Mouse (Mus musculus) macrophage (primary cell): ENCODE results near the gene Hoxd10. TPM values are rescaled to one million over a fixed set of nuclear protein-coding genes. Genes with fewer than 3 reads are reported as not detected.

Experiments
- H3K27ac ChIP-seq: fragments of 350-480 bp; formaldehyde crosslinking; 2 replicates; pipeline ENCODE4 v1.9.0; 2021
- H3K36me3 ChIP-seq: fragments of 350-480 bp; formaldehyde crosslinking; 2 replicates; pipeline ENCODE4 v1.9.0; 2021; ENCODE audit errors: inconsistent target
- H3K4me3 ChIP-seq: fragments of 350-480 bp; formaldehyde crosslinking; 2 replicates; pipeline ENCODE4 v1.9.0; 2021; ENCODE audit errors: inconsistent target
- H3K79me2 ChIP-seq: fragments of 350-480 bp; formaldehyde crosslinking; 2 replicates; pipeline ENCODE4 v1.9.0; 2021; ENCODE audit errors: inconsistent target
- WGBS: methylation state at CpG from one replicate; pipeline ENCODE4 v1.1.7; 2026; ENCODE audit warnings: inconsistent platforms; ENCODE audit not compliant: missing documents; 5-methylcytosine and 5-hydroxymethylcytosine counted together
- polyA plus RNA-seq: library from polyadenylated mRNA; stranded (reverse); fragments of 250-400 nt; gene quantifications from 3 replicates; pipeline ENCODE4 v1.2.4, GENCODE M21; 2018; ENCODE audit warnings: inconsistent platforms

Hoxd10 gene
- polyA plus RNA-seq, 1 experiment from 2014 or later: not detected

DNA sequence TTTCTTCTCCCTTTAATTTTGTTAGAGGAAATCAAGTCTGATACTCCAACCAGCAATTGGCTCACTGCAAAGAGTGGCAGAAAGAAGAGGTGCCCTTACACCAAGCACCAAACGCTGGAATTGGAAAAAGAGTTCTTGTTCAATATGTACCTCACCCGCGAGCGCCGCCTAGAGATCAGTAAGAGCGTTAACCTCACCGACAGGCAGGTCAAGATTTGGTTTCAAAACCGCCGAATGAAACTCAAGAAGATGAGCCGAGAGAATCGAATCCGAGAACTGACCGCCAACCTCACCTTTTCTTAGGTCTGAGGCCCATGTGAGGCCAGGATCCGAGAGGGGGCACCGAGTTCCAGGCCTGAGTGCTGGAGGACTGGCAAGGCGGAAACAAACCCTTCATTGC is 2.3 kb downstream of the Hoxd10 start:
- H3K27ac ChIP-seq: no peak overlapping the region
- no peak overlapping the region for H3K4me3 ChIP-seq
- whole genome bisulfite sequencing: 12% methylated on average over 16 of the region's 16 CpGs
- no peaks in the 10 kb centered on the region for H3K36me3 ChIP-seq
- H3K79me2 ChIP-seq: no peaks in the 10 kb centered on the region

DNA sequence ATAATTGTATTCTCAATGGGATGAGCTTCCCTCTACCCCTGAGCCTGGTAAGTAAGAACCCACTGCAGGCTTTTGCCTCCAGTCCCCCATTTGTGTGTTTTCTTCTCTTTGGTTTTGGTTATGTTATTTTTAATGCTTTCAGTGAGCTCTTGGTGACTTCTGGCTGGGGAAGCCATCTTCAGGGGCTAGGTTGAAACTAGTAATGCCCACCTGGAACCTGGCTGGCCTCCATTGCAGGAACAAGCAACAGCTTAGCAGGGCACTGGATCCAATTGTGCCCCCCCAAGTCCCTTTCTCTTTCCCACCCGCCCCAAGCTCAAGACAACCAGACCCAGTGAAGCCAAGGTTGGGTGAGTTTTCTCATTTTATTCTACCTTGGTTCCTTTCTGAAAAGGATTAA is 3.7 kb downstream of the Hoxd10 start:
- 50% methylated on average over 1 of the region's 1 CpGs for WGBS
- Histone ChIP-seq H3K27ac (no peak overlapping the region), H3K4me3 (no peak overlapping the region), H3K79me2 (no peaks in the 10 kb centered on the region), H3K36me3 (no peaks in the 10 kb centered on the region)

DNA sequence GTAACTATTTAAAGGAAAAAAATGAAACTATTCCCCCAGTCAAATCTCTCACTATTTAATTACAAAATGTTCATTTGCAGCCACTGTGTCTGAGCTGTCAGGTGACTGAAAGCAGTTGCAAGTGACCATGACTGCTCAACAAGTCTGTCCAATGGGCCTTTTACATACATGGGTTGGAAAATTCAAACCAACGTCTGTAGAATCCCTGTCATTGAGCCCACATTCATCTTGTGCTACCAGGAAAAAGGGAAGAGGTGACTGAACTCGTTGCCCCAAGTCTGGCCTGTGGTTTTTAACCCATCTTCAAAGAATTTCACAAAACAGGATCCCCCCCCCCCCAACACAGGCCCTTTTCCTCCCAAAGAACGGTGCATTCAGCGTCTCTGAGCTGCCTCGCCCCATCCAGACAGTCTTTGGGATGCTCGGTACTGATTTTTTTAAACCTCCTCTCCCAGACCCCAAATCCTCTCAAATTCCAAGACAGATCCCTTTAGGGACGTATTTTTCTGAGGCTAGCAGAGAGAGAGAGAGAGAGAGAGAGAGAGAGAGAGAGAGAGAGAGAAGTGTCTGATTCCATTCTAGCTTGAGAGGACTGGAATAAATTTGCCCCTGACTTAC is 4.2 kb downstream of the Hoxd10 start:
- Histone ChIP-seq H3K79me2 (no peaks in the 10 kb centered on the region), H3K27ac (no peak overlapping the region), H3K4me3 (no peak overlapping the region), H3K36me3 (no peaks in the 10 kb centered on the region)
- 25% methylated on average over 7 of the region's 7 CpGs for WGBS

DNA sequence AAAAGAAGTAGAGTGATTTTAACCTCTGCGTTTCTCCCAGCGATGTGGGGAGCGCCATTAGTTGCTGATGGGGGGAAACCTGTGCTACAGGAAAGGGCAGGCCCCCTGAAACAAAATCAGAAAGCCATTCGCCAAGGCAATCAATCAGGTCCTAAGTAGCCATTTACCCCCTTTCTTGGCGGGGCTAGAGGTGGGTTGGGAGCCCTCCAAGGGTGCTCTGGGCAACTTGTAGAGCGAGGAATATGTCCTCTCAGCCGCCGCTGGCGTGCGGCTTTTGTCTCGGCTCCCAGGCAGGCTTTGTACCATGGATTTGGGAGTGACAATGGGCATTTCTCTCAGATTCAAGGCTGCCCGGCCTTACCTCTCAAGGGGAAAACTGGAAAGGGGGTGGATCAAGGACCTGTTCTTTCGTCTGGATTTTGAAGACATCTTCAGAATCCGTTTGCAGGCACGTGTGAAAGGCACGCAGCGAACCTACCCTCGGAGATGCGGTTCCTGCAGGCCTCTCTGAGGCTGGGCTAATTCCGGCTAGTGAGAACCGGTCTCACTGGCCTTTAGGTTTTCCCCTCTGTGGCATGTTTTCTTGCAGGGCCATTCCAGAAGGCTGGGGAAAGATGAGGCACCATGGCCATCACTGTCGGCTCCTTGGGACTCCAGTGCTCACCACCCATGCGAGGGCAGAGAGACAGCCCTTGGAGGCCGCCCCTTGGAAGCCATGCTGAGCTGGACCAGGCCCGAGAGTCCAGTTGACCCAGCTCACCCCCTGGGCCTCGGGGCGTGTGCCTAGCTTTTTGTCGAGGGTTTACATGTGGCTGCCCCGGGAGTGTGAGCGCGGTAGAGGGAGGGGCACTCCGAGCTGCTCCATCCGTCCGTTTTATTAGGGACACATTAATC is 5.0 kb downstream of the Hoxd10 start:
- no peak overlapping the region for H3K27ac ChIP-seq
- no peaks in the 10 kb centered on the region for H3K79me2 ChIP-seq
- no peaks in the 10 kb centered on the region for H3K36me3 ChIP-seq
- WGBS: 16% methylated on average over 34 of the region's 34 CpGs
- no peak overlapping the region for H3K4me3 ChIP-seq

DNA sequence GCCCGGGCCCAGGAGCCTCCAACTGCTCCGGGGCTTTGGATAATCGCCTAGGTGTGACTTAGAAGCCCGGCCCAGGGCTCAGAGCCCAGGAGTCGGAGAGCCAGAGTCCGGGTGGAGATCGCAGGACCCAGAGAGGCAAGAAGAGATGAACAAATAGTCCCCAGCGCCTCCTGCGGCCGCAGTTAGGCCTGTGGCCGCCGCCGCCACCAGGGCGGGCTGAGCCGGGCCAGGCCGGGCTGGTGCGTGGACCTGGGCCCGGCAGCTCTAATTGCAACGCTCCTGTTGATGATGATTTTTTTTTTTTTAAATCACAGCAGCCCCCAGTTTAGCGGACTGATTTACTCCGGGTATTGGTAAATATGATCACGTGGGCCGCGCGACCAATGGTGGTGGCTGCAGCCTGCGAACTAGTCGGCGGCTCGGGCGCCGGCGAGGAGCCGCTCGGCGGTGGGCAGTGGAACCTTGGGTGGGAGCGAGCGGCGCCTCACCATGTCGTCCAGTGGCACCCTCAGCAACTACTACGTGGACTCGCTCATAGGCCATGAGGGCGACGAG is 5.9 kb downstream of the Hoxd10 start, which contains the start of gene Hoxd9:
Hoxd9 (plus strand) TSS at position 161 of the 555 bp plus-strand sequence.
- no peaks in the 10 kb centered on the region for H3K79me2 ChIP-seq
- 2% methylated on average over 39 of the region's 43 CpGs for whole genome bisulfite sequencing
- H3K27ac ChIP-seq: no peak within 1 kb of the TSS
- no peaks in the 10 kb centered on the region for H3K36me3 ChIP-seq
- no peak within 1 kb of the TSS for H3K4me3 ChIP-seq

DNA sequence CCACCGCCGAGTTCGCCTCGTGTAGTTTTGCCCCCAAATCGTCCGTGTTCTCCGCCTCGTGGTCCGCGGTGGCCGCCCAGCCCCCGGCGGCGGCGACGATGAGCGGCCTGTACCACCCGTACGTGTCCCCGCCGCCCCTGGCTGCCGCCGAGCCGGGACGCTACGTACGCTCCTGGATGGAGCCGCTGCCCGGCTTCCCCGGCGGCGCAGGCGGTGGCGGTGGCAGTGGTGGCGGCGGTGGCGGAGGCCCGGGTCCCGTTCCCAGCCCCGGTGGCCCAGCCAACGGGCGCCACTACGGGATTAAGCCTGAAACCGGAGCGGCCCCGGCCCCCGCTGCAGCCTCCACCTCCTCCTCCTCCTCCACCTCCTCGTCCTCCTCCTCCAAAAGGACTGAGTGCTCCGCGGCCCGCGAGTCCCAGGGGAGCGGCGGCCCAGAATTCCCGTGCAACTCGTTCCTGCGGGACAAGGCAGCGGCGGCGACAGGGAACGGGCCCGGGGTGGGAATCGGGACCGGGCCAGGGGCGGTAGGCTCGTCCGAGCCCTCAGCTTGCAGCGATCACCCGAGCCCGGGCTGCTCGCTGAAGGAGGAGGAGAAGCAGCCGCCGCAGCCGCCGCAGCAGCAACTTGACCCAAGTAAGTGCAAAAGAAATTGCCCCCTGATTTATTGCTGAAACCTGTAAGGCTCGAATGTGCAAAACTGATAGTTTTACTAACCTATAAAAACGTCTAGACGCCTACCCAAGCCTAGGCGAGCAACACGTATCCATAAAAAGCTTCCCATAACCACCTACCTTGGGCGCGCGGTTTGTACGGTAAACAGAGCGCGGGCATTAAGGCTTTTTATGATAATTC is 6.7 kb downstream of the Hoxd10 start:
- no peak overlapping the region for H3K4me3 ChIP-seq
- H3K36me3 ChIP-seq: no peaks in the 10 kb centered on the region
- 5% methylated on average over 76 of the region's 86 CpGs for WGBS
- no peak overlapping the region for H3K27ac ChIP-seq
- H3K79me2 ChIP-seq: no peaks in the 10 kb centered on the region

DNA sequence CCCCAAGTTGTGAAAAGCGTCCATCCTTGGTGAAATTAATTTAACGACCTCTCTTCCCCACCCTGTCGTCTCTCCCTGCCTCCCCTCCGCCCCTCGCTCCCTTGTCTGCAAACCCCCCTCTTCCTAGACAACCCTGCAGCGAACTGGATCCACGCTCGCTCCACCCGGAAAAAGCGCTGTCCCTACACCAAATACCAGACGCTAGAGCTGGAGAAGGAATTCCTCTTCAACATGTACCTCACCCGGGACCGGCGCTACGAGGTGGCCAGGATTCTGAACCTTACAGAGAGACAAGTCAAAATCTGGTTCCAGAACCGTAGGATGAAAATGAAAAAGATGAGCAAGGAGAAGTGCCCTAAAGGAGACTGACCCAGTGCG is 7.3 kb downstream of the Hoxd10 start:
- Histone ChIP-seq H3K36me3 (no peaks in the 10 kb centered on the region), H3K79me2 (no peaks in the 10 kb centered on the region), H3K4me3 (no peak overlapping the region), H3K27ac (no peak overlapping the region)
- WGBS: 10% methylated on average over 17 of the region's 17 CpGs

DNA sequence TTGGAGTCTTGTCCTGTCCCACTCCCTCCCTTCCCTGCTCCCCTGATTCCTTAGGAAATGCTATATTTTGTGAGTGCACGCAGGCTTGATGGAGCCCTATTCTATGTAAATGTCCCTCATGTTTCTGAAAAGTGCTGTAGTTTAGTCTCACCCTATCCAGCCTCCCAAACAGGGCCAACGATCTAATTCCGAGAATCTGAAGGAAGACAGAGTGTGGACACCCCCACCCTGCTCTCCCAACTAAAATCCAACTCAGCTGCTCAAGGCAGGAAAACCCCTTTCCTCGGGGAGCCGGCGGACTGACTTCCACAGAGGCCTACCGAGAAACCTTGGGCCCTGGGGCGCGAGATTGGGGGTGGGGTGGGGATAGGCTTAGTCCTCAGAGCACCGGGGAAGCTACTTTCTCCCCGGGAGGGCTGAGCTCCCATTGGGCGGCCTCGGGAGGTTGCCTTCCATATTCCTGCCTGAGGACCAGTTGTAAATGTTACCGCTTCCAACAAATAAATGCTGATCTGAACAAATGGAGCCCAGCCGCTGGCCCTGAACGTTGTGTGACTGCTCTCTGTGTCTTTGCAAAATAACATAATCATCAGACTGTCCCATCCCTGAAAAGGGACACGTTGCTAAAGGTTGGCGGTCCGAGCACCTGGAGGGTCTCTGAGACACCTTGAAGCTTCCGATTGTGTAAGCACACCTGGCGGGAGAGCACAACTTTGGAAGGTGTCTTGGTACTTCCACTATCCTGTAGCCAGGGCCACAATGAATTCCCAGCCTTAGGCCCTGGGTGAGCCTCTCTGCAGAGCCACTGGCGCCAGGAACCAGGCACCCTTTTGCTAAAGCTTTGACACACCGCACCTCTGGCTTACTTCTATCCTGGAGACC is 8.2 kb downstream of the Hoxd10 start:
- 24% methylated on average over 22 of the region's 23 CpGs for WGBS
- H3K36me3 ChIP-seq: no peaks in the 10 kb centered on the region
- no peaks in the 10 kb centered on the region for H3K79me2 ChIP-seq
- no peak overlapping the region for H3K27ac ChIP-seq
- no peak overlapping the region for H3K4me3 ChIP-seq

DNA sequence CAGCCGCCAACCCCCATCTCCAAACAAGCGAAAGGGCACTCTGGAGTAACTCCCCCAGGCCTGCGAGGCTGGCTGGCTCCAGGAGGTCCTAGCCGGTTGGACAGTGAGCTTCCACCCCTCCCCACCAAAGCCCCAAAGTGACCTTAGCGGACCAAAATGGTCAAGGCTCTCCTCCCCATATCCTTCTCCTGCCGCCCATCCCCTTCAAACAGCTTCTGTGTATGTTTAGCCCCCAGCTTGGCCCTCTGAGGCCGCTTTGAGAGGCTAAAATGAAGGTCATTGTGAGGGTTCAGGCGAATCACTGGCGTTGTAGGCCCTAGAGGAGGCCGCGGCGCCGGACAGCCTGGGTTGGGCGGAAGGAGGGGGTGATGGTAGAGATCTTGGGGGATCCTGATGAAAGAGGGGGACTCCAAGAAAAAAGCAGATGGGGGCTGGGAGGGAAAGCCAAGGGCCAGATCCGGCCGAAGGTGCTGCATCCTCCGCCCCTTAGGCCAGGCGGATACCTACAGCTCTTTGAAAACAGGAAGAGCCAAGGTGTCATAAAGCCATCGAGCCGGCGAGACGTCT is 8.9 kb downstream of the Hoxd10 start:
- Histone ChIP-seq H3K36me3 (no peaks in the 10 kb centered on the region), H3K79me2 (no peaks in the 10 kb centered on the region), H3K4me3 (no peak overlapping the region), H3K27ac (no peak overlapping the region)
- 29% methylated on average over 22 of the region's 22 CpGs for WGBS

DNA sequence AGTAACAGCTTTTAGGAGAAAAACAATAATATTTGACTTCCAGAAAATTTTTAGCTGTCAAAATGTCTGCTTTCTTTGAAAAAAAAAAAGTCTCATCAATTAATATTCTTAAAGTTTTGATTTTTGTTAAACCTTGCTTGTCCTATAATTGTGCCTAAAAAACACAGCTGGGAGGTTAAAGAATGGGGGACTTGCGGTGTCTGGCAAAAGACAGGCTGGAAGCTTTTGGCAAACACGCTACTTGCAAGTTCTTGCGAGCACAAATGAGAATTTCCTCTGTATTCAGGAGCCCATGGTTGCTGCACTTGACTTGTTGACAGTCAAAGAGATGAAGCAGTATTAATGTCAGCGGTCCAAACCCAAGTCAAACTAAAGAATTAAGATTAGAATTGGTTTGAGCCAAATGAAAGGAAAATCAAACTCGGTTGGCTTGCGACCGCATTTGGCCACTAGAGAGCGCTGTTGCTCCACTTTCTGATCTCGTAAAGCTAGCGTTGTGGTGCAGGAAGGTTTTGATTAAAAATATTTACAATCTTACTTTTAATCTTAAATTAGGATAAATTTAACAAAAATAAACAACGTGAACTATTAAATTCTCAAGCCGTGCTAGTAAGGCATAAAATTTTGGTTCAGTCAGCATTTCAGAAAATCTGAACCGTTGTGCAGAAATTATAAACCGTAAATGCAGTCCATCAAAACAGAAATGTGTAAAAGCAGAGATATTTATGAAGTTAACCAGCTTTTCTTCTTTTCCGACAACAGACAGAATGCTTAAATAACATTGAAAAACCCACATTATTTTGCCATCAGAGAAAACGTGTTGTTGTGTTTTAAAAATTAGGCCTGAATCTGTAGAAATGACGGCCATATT is 10.5 kb downstream of the Hoxd10 start:
- Histone ChIP-seq H3K4me3 (no peak overlapping the region), H3K27ac (no peak overlapping the region), H3K36me3 (no peaks in the 10 kb centered on the region), H3K79me2 (no peaks in the 10 kb centered on the region)
- 14% methylated on average over 15 of the region's 17 CpGs for WGBS

DNA sequence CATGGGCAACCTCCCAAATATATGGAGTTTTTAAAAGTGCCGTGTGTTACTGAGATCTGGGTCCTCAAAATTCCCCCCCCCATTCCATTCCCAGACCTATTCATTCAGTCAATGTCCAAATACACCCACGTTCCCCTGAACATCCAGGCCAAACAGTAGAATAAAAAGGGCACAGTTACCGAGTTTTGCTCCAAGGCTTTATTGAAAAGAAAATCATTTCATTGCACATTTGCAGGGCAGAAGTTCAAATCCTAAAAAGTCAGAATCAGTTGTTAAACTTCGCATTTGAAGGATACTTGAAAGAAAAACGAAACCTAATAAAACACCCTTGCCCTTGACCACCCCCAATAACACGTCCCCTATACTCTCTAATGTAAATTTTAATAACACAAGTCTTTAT is 11.1 kb downstream of the Hoxd10 start:
- no peak overlapping the region for H3K27ac ChIP-seq
- H3K36me3 ChIP-seq: no peaks in the 10 kb centered on the region
- WGBS: 49% methylated on average over 6 of the region's 6 CpGs
- no peak overlapping the region for H3K4me3 ChIP-seq
- H3K79me2 ChIP-seq: no peaks in the 10 kb centered on the region

DNA sequence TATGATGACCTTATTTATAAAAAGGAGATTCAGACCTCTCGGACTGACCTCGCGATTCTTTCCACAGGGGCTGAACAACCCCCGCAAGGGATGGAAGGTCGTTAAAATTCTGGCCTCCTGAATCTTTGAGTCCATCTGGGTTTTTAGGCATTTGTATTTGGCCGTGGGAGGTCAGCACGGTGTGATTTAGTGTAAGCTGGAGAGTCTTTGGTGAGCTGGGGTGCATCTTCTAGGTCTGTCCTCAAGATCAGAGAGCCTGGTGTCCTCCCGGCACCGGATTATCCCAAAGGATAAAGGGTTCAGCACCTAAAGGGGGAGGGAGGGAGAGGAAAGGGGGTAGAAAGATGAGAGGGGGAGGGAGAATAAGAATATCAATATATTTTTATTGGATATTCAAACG is 11.6 kb downstream of the Hoxd10 start:
- H3K79me2 ChIP-seq: no peaks in the 10 kb centered on the region
- no peak overlapping the region for H3K4me3 ChIP-seq
- H3K27ac ChIP-seq: no peak overlapping the region
- WGBS: 26% methylated on average over 9 of the region's 10 CpGs
- no peaks in the 10 kb centered on the region for H3K36me3 ChIP-seq
